Mouse (Mus musculus): ENCODE results near the gene Cd300lg.

DNA sequence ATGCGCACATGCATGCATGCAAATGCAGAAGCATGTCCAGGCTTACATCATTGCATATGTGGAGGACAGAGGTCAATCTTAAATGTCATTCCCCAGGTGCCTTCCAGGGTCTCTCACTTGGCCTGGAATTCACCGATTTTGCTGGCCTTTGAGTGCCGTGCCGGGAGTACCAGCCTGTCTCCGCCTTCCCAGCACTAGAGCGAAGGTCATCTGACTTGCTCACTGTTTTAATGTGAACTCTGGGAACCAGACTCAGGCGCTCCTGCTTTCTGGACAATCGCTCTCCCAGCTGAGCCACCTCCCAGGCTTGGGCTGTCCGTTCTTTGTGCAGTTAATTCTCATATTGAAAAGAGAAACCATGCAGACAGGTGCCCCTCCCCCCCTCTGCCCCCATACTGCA lies 35.0 kb upstream of the Cd300lg start:
- TF ChIP-seq POLR2A (IDR thresholded peaks at IDR 0.05; ENCODE audit: insufficient read depth, low read depth, low read length) (no peak), CTCF (IDR thresholded peaks at IDR 0.05) (no peak), EP300 (IDR thresholded peaks at IDR 0.05; ENCODE audit: insufficient read depth, low read depth, low read length) (no peak)

All from heart, adult 2 months (tissue).